Mouse (Mus musculus) olfactory bulb, adult 2 months (tissue): Measurements from ENCODE around the gene Zcchc17.

ENCODE experiments used
- CTCF ChIP-seq: fragments of 200-500 bp; IDR thresholded peaks from 2 replicates; pipeline ENCODE4 v1.5.1; 2012; ENCODE audit warnings: low read depth, mild to moderate bottlenecking, low read length, moderate library complexity; ENCODE audit not compliant: insufficient read depth
- POLR2A ChIP-seq: fragments of 200-500 bp; IDR thresholded peaks from 2 replicates; pipeline ENCODE4 v1.6.1; 2012; ENCODE audit warnings: mild to moderate bottlenecking, low read depth, low read length, moderate library complexity; ENCODE audit not compliant: insufficient read depth

DNA sequence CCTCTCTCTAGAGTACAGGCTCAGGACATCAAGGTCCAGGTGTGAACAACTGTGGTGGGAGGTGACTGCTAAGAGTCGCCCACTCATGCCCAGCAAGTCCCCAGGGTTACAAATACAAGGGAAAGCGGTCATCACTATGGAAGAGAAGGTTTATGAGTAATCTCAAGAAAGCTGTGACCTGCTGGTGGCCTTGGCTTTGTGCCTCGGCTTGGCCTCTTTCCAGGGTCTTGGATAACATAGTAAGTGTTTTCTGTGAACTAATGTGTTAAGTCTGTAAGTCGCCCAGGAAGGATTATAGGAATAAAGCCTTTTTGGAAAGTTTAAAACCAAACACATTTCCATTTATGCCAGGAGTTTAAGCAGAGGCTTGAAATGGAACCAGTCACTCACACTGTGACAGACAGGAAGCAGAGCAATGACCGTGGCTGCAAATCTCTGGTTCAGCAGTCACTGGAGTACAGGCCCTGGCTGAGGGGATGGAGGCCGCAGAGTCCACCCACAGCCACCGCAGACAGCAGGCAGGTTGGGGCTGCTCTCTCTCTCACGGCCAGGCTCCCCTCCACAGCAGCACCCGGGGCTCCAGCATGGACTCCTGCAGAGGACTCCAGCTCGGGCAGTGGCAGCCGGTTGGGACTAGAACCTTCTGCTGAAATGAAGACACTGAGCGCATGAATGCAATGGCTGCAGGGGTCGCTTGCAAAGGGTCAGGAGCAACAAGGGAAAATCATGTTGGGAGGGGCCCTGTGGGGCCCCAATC is 43.8 kb downstream of the Zcchc17 start:
- no peak for TF ChIP-seq CTCF
- no peak for TF ChIP-seq POLR2A
